Mouse (Mus musculus) liver, postnatal 0 days (tissue): ENCODE measurements at regions not wholly inside any gene's neighbourhood (a gene's known extent, or its start where the extent isn't known, plus 50 kb on each side); places are given as distances from the start of the nearest gene placed in this dataset.

Source experiments
- CTCF ChIP-seq: sonication (generic); IDR thresholded peaks from 2 replicates; pipeline ENCODE4 v1.5.1; 2016; ENCODE audit warnings: antibody characterized with exemption, low read depth
- EP300 ChIP-seq: IDR thresholded peaks from 2 replicates; pipeline ENCODE4 v1.6.1; 2016; ENCODE audit warnings: antibody characterized with exemption, low read depth, mild to moderate bottlenecking

DNA sequence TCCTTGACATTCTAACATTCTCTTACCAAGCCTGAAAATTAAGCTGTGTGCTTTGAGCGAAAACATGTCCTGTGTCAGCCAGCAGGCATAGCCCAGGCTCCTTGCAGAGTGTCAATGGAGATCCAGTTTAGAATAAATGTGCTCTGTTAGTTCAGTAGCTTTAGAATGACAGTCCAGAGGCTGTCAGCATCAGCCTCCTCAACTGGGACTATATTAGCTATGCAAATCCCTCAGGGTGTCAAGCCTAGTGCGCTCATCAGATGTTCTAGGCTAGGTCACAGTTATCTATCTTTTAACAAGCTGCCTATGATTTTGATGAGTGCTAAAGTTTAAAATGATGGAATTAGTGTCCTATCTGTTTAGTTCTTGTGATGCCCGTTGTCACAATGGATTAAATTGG lies 281.7 kb upstream of the Btbd3 start:
- TF ChIP-seq CTCF (no peak), EP300 (no peak)
